Mouse (Mus musculus) adrenal gland, adult 18-20 months (tissue): ENCODE data around the gene Fhod1. TPM values are rescaled to one million over a fixed set of nuclear protein-coding genes. Genes with fewer than 3 reads are reported as not detected.

Experiments used
- microRNA-seq, 2 experiments: library from miRNA; unstranded; fragments of <30 nt; microRNA quantifications; one replicate each; pipeline ENCODE4 v1.2.0; 2021; ENCODE audit warnings: borderline number of aligned reads in 2 of 2
- total RNA-seq, 2 experiments: library from RNA; stranded (reverse); gene quantifications; 1 replicate in 1 of 2; 2 replicates in 1 of 2; pipeline ENCODE4 v1.2.3; 2021

The Fhod1 gene
- total RNA-seq, 2 experiments from 2014 or later: 8.3 to 8.6 TPM

Small RNA genes lying within 50 kb of the gene (microRNA-seq; reads per million reads assigned to microRNA genes)
- 0 reads per million in 2 experiments for gene Gm27320
- 3,519 to 6,929 reads per million in 2 experiments for gene Mir328

Other genes with a start within 250 kb of the Fhod1 start
- gene Ces4a, start 216.2 kb downstream of the Fhod1 start, total RNA-seq: not detected
- gene Cbfb, start 177.3 kb downstream of the Fhod1 start, total RNA-seq: 100 to 1,000 TPM in 1 of 2 experiments, 10 to 100 TPM in 1; 89.7 to 105 TPM
- gene D230025D16Rik, start 122.8 kb downstream of the Fhod1 start, total RNA-seq: 10 to 100 TPM; 23.4 to 32.0 TPM
- 1 to 10 TPM; 2.7 to 3.2 TPM for gene B3gnt9, start 92.8 kb downstream of the Fhod1 start, total RNA-seq
- 10 to 100 TPM; 13.1 to 15.5 TPM for gene Tradd, start 83.3 kb downstream of the Fhod1 start, total RNA-seq
- gene Fbxl8, start 83.3 kb downstream of the Fhod1 start, total RNA-seq: 1 to 10 TPM; 3.7 to 4.3 TPM
- gene Hsf4, start 78.2 kb downstream of the Fhod1 start, total RNA-seq: 1 to 10 TPM; 2.2 to 4.3 TPM
- gene Nol3, start 71.8 kb downstream of the Fhod1 start, total RNA-seq: 10 to 100 TPM in 1 of 2 experiments, 1 to 10 TPM in 1; 6.7 to 20.3 TPM
- gene 4931428F04Rik, start 58.1 kb downstream of the Fhod1 start, total RNA-seq: 1 to 10 TPM; 2.2 to 2.8 TPM
- gene Exoc3l, start 51.9 kb downstream of the Fhod1 start, total RNA-seq: 10 to 100 TPM; 15.6 to 17.2 TPM
- 10 to 100 TPM; 43.2 to 44.9 TPM for gene E2f4, start 50.3 kb downstream of the Fhod1 start, total RNA-seq
- gene Elmo3, start 42.4 kb downstream of the Fhod1 start, total RNA-seq: 1 to 10 TPM; 4.5 to 6.9 TPM
- 1 to 10 TPM; 3.1 to 3.8 TPM for gene Lrrc29, start 21.7 kb downstream of the Fhod1 start, total RNA-seq
- 10 to 100 TPM; 55.6 to 69.6 TPM for gene Tmem208, start 21.6 kb downstream of the Fhod1 start, total RNA-seq
- under 1 TPM; 0.58 to 0.93 TPM for gene Slc9a5, start 890 bp upstream of the Fhod1 start, total RNA-seq
- under 1 TPM; 0.17 to 0.67 TPM for gene Plekhg4, start 25.3 kb upstream of the Fhod1 start, total RNA-seq
- under 1 TPM in 1 of 2 experiments, not detected in 1; 0.13 TPM for gene Kctd19, start 65.5 kb upstream of the Fhod1 start, total RNA-seq
- 1 to 10 TPM; 3.3 to 4.5 TPM for gene Lrrc36, start 65.6 kb upstream of the Fhod1 start, total RNA-seq
- 10 to 100 TPM; 24.0 to 43.0 TPM for gene Tppp3, start 123.6 kb upstream of the Fhod1 start, total RNA-seq
- 10 to 100 TPM; 18.1 to 18.3 TPM for gene Zdhhc1, start 148.9 kb upstream of the Fhod1 start, total RNA-seq
- gene Hsd11b2, start 170.8 kb upstream of the Fhod1 start, total RNA-seq: under 1 TPM; 0.16 to 0.53 TPM
- gene Atp6v0d1, start 218.1 kb upstream of the Fhod1 start, total RNA-seq: 100 to 1,000 TPM; 118 to 121 TPM